Mouse (Mus musculus) stomach, postnatal 0 days (tissue): ENCODE data around the gene Grk6.

ENCODE experiments used
- CTCF ChIP-seq: IDR thresholded peaks from 2 replicates; pipeline ENCODE4 v1.5.1; 2016; ENCODE audit warnings: antibody characterized with exemption, low read depth, mild to moderate bottlenecking, moderate library complexity
- EP300 ChIP-seq: optimal IDR thresholded peaks from 2 replicates; pipeline ENCODE3; 2016; ENCODE audit warnings: antibody characterized with exemption

- no peak for TF ChIP-seq CTCF
- TF ChIP-seq EP300, result no peak
Observed at GRCm38 (mm10) chr13:55483071-55483470, 38.2 kb downstream of the Grk6 start.
